Mouse (Mus musculus): ENCODE data around the gene Tet2. TPM values are rescaled to one million over a fixed set of nuclear protein-coding genes. Genes with fewer than 3 reads are reported as not detected.

The Tet2 gene
- polyA plus RNA-seq, 1 experiment from 2014 or later = 19.7 TPM

GRCm38 (mm10) chr3:133518801-133519200 lies 26.1 kb downstream of the Tet2 start:
- Histone ChIP-seq H3K27me3 (replicated peaks; ENCODE audit: control insufficient read depth, insufficient read depth, low read length) (no peaks in the 10 kb centered on the region), H3K36me3 (ENCODE audit: control insufficient read depth, insufficient read depth, low read length) (peaks cover 3% of the 10 kb centered on the region; the same call in 1 of the 2 replicates), H3K4me1 (replicated peaks; ENCODE audit: control insufficient read depth, insufficient read depth, low read length) (no peaks in the 10 kb centered on the region), H3K9ac (ENCODE audit: low read length) (no peak overlapping the region), H3K9me3 (ENCODE audit: control insufficient read depth, low read length) (no peaks in the 10 kb centered on the region), H3K27ac (ENCODE audit: low read depth) (no peak overlapping the region), H3K4me2 (ENCODE audit: low read length) (no peak overlapping the region), H3K4me3 (ENCODE audit: low read depth, low read length) (no peak overlapping the region)
- WGBS = 93% methylated on average over 3 of the region's 3 CpGs
- no peak for DNase-seq (ENCODE audit: low spot score)
- no peak for ATAC-seq (replicated peaks; ENCODE audit: low FRiP score, low TSS enrichment, low read depth)

- peaks cover 9% of the 10 kb centered on the region; the same call in 1 of the 2 replicates for H3K36me3 ChIP-seq (ENCODE audit: control insufficient read depth, insufficient read depth, low read length)
- no peak overlapping the region for H3K4me3 ChIP-seq (ENCODE audit: low read depth, low read length)
- no peaks in the 10 kb centered on the region for H3K27me3 ChIP-seq (replicated peaks; ENCODE audit: control insufficient read depth, insufficient read depth, low read length)
- no peaks in the 10 kb centered on the region for H3K9me3 ChIP-seq (ENCODE audit: control insufficient read depth, low read length)
- no peaks in the 10 kb centered on the region for H3K4me1 ChIP-seq (replicated peaks; ENCODE audit: control insufficient read depth, insufficient read depth, low read length)
- ATAC-seq (replicated peaks; ENCODE audit: low FRiP score, low TSS enrichment, low read depth) = no peak
- WGBS = 86% methylated on average over 6 of the region's 6 CpGs
- no peak for DNase-seq (ENCODE audit: low spot score)
- H3K27ac ChIP-seq (ENCODE audit: low read depth) = no peak overlapping the region
- H3K9ac ChIP-seq (ENCODE audit: low read length) = no peak overlapping the region
- H3K4me2 ChIP-seq (ENCODE audit: low read length) = no peak overlapping the region
Measured at GRCm38 (mm10) chr3:133518116-133518515, 26.8 kb downstream of the Tet2 start.

DNA sequence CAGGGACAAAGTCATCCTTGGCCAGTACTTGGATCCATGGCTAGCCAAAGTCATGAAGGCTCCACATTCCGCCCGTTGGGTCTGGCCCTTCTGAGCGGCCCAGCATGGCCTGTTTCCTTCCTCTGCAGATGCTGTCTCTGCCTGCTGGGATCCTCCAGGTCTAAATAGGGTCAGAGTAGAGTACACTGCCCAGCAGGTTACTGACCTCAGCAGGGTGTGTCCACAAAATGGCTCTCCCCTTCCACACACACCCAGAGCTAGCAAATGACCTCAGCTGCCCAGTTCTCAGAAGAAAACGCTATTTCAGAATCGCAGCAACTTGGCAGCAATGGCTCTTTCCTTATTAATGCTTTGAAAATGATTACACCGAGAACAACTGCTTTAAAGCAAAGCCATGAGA lies 27.5 kb downstream of the Tet2 start:
- no peak for DNase-seq (ENCODE audit: low spot score)
- no peaks in the 10 kb centered on the region for H3K27me3 ChIP-seq (replicated peaks; ENCODE audit: control insufficient read depth, insufficient read depth, low read length)
- no peak overlapping the region for H3K9ac ChIP-seq (ENCODE audit: low read length)
- no peak overlapping the region for H3K4me2 ChIP-seq (ENCODE audit: low read length)
- ATAC-seq (replicated peaks; ENCODE audit: low FRiP score, low TSS enrichment, low read depth) = no peak
- no peaks in the 10 kb centered on the region for H3K9me3 ChIP-seq (ENCODE audit: control insufficient read depth, low read length)
- H3K27ac ChIP-seq (ENCODE audit: low read depth) = no peak overlapping the region
- no peak overlapping the region for H3K4me3 ChIP-seq (ENCODE audit: low read depth, low read length)
- H3K4me1 ChIP-seq (replicated peaks; ENCODE audit: control insufficient read depth, insufficient read depth, low read length) = no peaks in the 10 kb centered on the region
- 84% methylated on average over 6 of the region's 6 CpGs for WGBS
- peaks cover 13% of the 10 kb centered on the region; the same call in 1 of the 2 replicates for H3K36me3 ChIP-seq (ENCODE audit: control insufficient read depth, insufficient read depth, low read length)

- no peak for DNase-seq (ENCODE audit: low spot score)
- Histone ChIP-seq H3K4me1 (replicated peaks; ENCODE audit: control insufficient read depth, insufficient read depth, low read length) (no peaks in the 10 kb centered on the region), H3K27ac (ENCODE audit: low read depth) (no peak overlapping the region), H3K36me3 (ENCODE audit: control insufficient read depth, insufficient read depth, low read length) (peaks cover 22% of the 10 kb centered on the region), H3K4me2 (ENCODE audit: low read length) (no peak overlapping the region), H3K27me3 (replicated peaks; ENCODE audit: control insufficient read depth, insufficient read depth, low read length) (no peaks in the 10 kb centered on the region), H3K9ac (ENCODE audit: low read length) (no peak overlapping the region), H3K4me3 (ENCODE audit: low read depth, low read length) (no peak overlapping the region), H3K9me3 (ENCODE audit: control insufficient read depth, low read length) (no peaks in the 10 kb centered on the region)
- no peak for ATAC-seq (replicated peaks; ENCODE audit: low FRiP score, low TSS enrichment, low read depth)
- 80% methylated on average over 6 of the region's 6 CpGs for WGBS
Measured at GRCm38 (mm10) chr3:133516137-133516536, 28.8 kb downstream of the Tet2 start.

- no peaks in the 10 kb centered on the region for H3K9me3 ChIP-seq (ENCODE audit: control insufficient read depth, low read length)
- H3K4me1 ChIP-seq (replicated peaks; ENCODE audit: control insufficient read depth, insufficient read depth, low read length) = no peaks in the 10 kb centered on the region
- no peak overlapping the region for H3K9ac ChIP-seq (ENCODE audit: low read length)
- no peak overlapping the region for H3K27ac ChIP-seq (ENCODE audit: low read depth)
- H3K4me2 ChIP-seq (ENCODE audit: low read length) = no peak overlapping the region
- no peak overlapping the region for H3K4me3 ChIP-seq (ENCODE audit: low read depth, low read length)
- H3K36me3 ChIP-seq (ENCODE audit: control insufficient read depth, insufficient read depth, low read length) = peaks cover 23% of the 10 kb centered on the region
- no peak for ATAC-seq (replicated peaks; ENCODE audit: low FRiP score, low TSS enrichment, low read depth)
- WGBS = 95% methylated on average over 8 of the region's 8 CpGs
- DNase-seq (ENCODE audit: low spot score) = no peak
- H3K27me3 ChIP-seq (replicated peaks; ENCODE audit: control insufficient read depth, insufficient read depth, low read length) = no peaks in the 10 kb centered on the region
Measured at GRCm38 (mm10) chr3:133515204-133515969, 29.6 kb downstream of the Tet2 start.

DNA sequence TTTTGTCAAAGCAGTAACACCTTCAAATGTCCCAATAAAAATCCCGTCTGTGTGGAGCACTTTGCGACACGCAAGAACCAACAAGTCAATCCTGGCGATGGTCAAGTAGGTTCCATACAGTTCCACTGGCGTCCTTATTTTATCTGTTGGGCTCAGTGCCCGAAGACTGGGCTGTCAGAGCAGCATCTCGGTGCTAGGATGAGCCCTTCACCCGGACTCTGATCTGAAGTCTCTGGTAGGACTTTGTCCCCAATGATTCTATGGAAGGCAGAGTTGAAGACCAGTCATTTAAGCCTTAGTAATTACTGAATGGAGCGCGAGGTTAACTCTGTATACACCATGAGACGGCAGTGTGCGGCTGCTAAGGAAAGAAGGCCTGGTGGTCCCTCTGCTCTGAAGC lies 30.6 kb downstream of the Tet2 start:
- ATAC-seq (replicated peaks; ENCODE audit: low FRiP score, low TSS enrichment, low read depth) = no peak

GRCm38 (mm10) chr3:133513475-133513874 lies 31.5 kb downstream of the Tet2 start:
- DNase-seq (ENCODE audit: low spot score) = no peak
- H3K4me1 ChIP-seq (replicated peaks; ENCODE audit: control insufficient read depth, insufficient read depth, low read length) = no peaks in the 10 kb centered on the region
- WGBS = 82% methylated on average over 7 of the region's 7 CpGs

More for the DNA sequence above, 30.6 kb downstream of the Tet2 start:
- Histone ChIP-seq H3K4me3 (ENCODE audit: low read depth, low read length) (no peak overlapping the region), H3K36me3 (ENCODE audit: control insufficient read depth, insufficient read depth, low read length) (peaks cover 23% of the 10 kb centered on the region), H3K27me3 (replicated peaks; ENCODE audit: control insufficient read depth, insufficient read depth, low read length) (no peaks in the 10 kb centered on the region), H3K4me1 (replicated peaks; ENCODE audit: control insufficient read depth, insufficient read depth, low read length) (no peaks in the 10 kb centered on the region), H3K4me2 (ENCODE audit: low read length) (no peak overlapping the region), H3K9me3 (ENCODE audit: control insufficient read depth, low read length) (no peaks in the 10 kb centered on the region), H3K27ac (ENCODE audit: low read depth) (no peak overlapping the region), H3K9ac (ENCODE audit: low read length) (no peak overlapping the region)
- DNase-seq (ENCODE audit: low spot score) = no peak
- WGBS = 96% methylated on average over 12 of the region's 12 CpGs

GRCm38 (mm10) chr3:133510368-133510767 lies 34.6 kb downstream of the Tet2 start:
- Histone ChIP-seq H3K4me1 (replicated peaks; ENCODE audit: control insufficient read depth, insufficient read depth, low read length) (no peaks in the 10 kb centered on the region), H3K4me2 (ENCODE audit: low read length) (no peak overlapping the region), H3K27ac (ENCODE audit: low read depth) (no peak overlapping the region), H3K9me3 (ENCODE audit: control insufficient read depth, low read length) (no peaks in the 10 kb centered on the region), H3K36me3 (ENCODE audit: control insufficient read depth, insufficient read depth, low read length) (peaks cover 21% of the 10 kb centered on the region), H3K9ac (ENCODE audit: low read length) (no peak overlapping the region), H3K4me3 (ENCODE audit: low read depth, low read length) (no peak overlapping the region), H3K27me3 (replicated peaks; ENCODE audit: control insufficient read depth, insufficient read depth, low read length) (no peaks in the 10 kb centered on the region)
- 86% methylated on average over 4 of the region's 4 CpGs for WGBS
- ATAC-seq (replicated peaks; ENCODE audit: low FRiP score, low TSS enrichment, low read depth) (no peak), DNase-seq (ENCODE audit: low spot score) (no peak)

More at GRCm38 (mm10) chr3:133513475-133513874, 31.5 kb downstream of the Tet2 start:
- Histone ChIP-seq H3K27ac (ENCODE audit: low read depth) (no peak overlapping the region), H3K27me3 (replicated peaks; ENCODE audit: control insufficient read depth, insufficient read depth, low read length) (no peaks in the 10 kb centered on the region), H3K36me3 (ENCODE audit: control insufficient read depth, insufficient read depth, low read length) (peaks cover 23% of the 10 kb centered on the region), H3K4me2 (ENCODE audit: low read length) (no peak overlapping the region), H3K4me3 (ENCODE audit: low read depth, low read length) (no peak overlapping the region), H3K9me3 (ENCODE audit: control insufficient read depth, low read length) (no peaks in the 10 kb centered on the region), H3K9ac (ENCODE audit: low read length) (no peak overlapping the region)
- ATAC-seq (replicated peaks; ENCODE audit: low FRiP score, low TSS enrichment, low read depth) = no peak

GRCm38 (mm10) chr3:133509796-133510195 lies 35.1 kb downstream of the Tet2 start:
- Histone ChIP-seq H3K9ac (ENCODE audit: low read length) (no peak overlapping the region), H3K27me3 (replicated peaks; ENCODE audit: control insufficient read depth, insufficient read depth, low read length) (no peaks in the 10 kb centered on the region), H3K4me1 (replicated peaks; ENCODE audit: control insufficient read depth, insufficient read depth, low read length) (no peaks in the 10 kb centered on the region), H3K27ac (ENCODE audit: low read depth) (no peak overlapping the region), H3K9me3 (ENCODE audit: control insufficient read depth, low read length) (no peaks in the 10 kb centered on the region), H3K4me2 (ENCODE audit: low read length) (no peak overlapping the region), H3K36me3 (ENCODE audit: control insufficient read depth, insufficient read depth, low read length) (peaks cover 20% of the 10 kb centered on the region), H3K4me3 (ENCODE audit: low read depth, low read length) (no peak overlapping the region)
- DNase-seq (ENCODE audit: low spot score) (no peak), ATAC-seq (replicated peaks; ENCODE audit: low FRiP score, low TSS enrichment, low read depth) (no peak)
- WGBS = 87% methylated on average over 2 of the region's 2 CpGs
